Mouse (Mus musculus): Measurements from ENCODE around the gene Trip10. TPM values are rescaled to one million over a fixed set of nuclear protein-coding genes. Genes with fewer than 3 reads are reported as not detected.

The Trip10 gene
- polyA plus RNA-seq, 1 experiment from 2014 or later: 10.4 TPM

DNA sequence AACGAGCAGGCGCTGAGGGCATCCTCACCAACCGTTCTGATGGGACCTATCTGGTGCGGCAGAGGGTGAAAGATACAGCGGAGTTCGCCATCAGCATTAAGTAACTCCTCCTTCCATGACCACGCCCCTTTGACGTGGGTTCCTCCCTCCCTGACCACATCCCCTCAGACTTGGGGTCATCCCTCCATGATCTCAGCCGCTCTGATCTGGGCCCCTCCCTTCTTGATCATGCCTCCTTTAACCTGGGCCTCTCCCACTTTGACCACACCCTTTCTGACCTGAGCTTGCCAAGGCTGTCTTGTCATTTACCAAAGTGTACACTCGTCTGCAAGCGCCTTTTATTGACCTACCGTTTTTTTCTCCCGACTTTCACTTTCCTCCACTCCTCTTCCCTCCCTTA lies 62.5 kb downstream of the Trip10 start:
- Histone ChIP-seq H3K27ac (ENCODE audit: low read length) (no peak overlapping the region), H3K4me2 (ENCODE audit: low read depth, low read length) (no peak overlapping the region), H3K27me3 (ENCODE audit: control insufficient read depth, insufficient read depth, low read depth, low read length) (no peaks in the 10 kb centered on the region), H3K9ac (ENCODE audit: low read depth, low read length) (no peak overlapping the region), H3K9me3 (replicated peaks; ENCODE audit: control insufficient read depth, low read length) (no peaks in the 10 kb centered on the region), H3K4me1 (ENCODE audit: control insufficient read depth, low read depth, low read length) (no peaks in the 10 kb centered on the region; the same call in 1 of the 2 replicates), H3K4me3 (ENCODE audit: low read depth, low read length) (no peak overlapping the region), H3K36me3 (ENCODE audit: control insufficient read depth, insufficient read depth) (no peaks in the 10 kb centered on the region)
- no peak for ATAC-seq (ENCODE audit: low read depth)
- WGBS (ENCODE audit: insufficient replicate concordance): 44% methylated on average over 13 of the region's 13 CpGs

Small RNA genes lying within 50 kb of the gene (microRNA-seq; reads per million reads assigned to microRNA genes)
- not detected for gene Mir6978

Other genes with a start within 250 kb of the Trip10 start
- gene Pspn, start 249.4 kb upstream of the Trip10 start, polyA plus RNA-seq (2015; fragmentation: Nextera tagmentation; extraction: Ambion mirVana): not detected in 2 replicates
- 45.4 and 47.0 TPM in 2 replicates for gene Gtf2f1, start 238.2 kb upstream of the Trip10 start, polyA plus RNA-seq (2015; fragmentation: Nextera tagmentation; extraction: Ambion mirVana)
- gene Gm17949, start 238.0 kb upstream of the Trip10 start, polyA plus RNA-seq (2015; fragmentation: Nextera tagmentation; extraction: Ambion mirVana): 0.13 and 0.21 TPM in 2 replicates
- gene Khsrp, start 217.9 kb upstream of the Trip10 start, polyA plus RNA-seq (2015; fragmentation: Nextera tagmentation; extraction: Ambion mirVana): 9.6 and 11.1 TPM in 2 replicates
- gene Slc25a41, start 207.8 kb upstream of the Trip10 start, polyA plus RNA-seq (2015; fragmentation: Nextera tagmentation; extraction: Ambion mirVana): not detected in 2 replicates
- 12.1 and 13.1 TPM in 2 replicates for gene Crb3, start 190.3 kb upstream of the Trip10 start, polyA plus RNA-seq (2015; fragmentation: Nextera tagmentation; extraction: Ambion mirVana)
- 4.4 and 7.0 TPM in 2 replicates for gene Slc25a23, start 189.6 kb upstream of the Trip10 start, polyA plus RNA-seq (2015; fragmentation: Nextera tagmentation; extraction: Ambion mirVana)
- 4.0 and 4.3 TPM in 2 replicates for gene Dennd1c, start 170.9 kb upstream of the Trip10 start, polyA plus RNA-seq (2015; fragmentation: Nextera tagmentation; extraction: Ambion mirVana)
- gene Tubb4a, start 161.7 kb upstream of the Trip10 start, polyA plus RNA-seq (2015; fragmentation: Nextera tagmentation; extraction: Ambion mirVana): 0.36 and 0.60 TPM in 2 replicates
- gene Tnfsf9, start 144.1 kb upstream of the Trip10 start, polyA plus RNA-seq (2015; fragmentation: Nextera tagmentation; extraction: Ambion mirVana): 0.48 and 0.67 TPM in 2 replicates
- gene Cd70, start 99.7 kb upstream of the Trip10 start, polyA plus RNA-seq (2015; fragmentation: Nextera tagmentation; extraction: Ambion mirVana): not detected in 2 replicates
- gene Tnfsf14, start 55.3 kb upstream of the Trip10 start, polyA plus RNA-seq (2015; fragmentation: Nextera tagmentation; extraction: Ambion mirVana): 1.3 and 1.4 TPM in 2 replicates
- gene C3, start 21.3 kb upstream of the Trip10 start, polyA plus RNA-seq (2015; fragmentation: Nextera tagmentation; extraction: Ambion mirVana): 494 and 609 TPM in 2 replicates
- 11.4 and 12.6 TPM in 2 replicates for gene Gpr108, start 1.0 kb upstream of the Trip10 start, polyA plus RNA-seq (2015; fragmentation: Nextera tagmentation; extraction: Ambion mirVana)
- 13.7 and 14.4 TPM in 2 replicates for gene Vav1, start 29.6 kb downstream of the Trip10 start, polyA plus RNA-seq (2015; fragmentation: Nextera tagmentation; extraction: Ambion mirVana)
- gene Adgre1, start 109.2 kb downstream of the Trip10 start, polyA plus RNA-seq (2015; fragmentation: Nextera tagmentation; extraction: Ambion mirVana): 28.7 and 29.4 TPM in 2 replicates